Mouse (Mus musculus): ENCODE measurements around the gene Dennd5a. TPM values are rescaled to one million over a fixed set of nuclear protein-coding genes. Genes with fewer than 3 reads are reported as not detected.

Gene Dennd5a
- polyA plus RNA-seq, 1 experiment from 2014 or later = 48.4 TPM

GRCm38 (mm10) chr7:109962596-109962995 is 2.3 kb upstream of the Dennd5a start:
- Histone ChIP-seq H3K4me3 (replicated peaks) (no peak overlapping the region), H3K9ac (replicated peaks) (no peak overlapping the region), H3K4me1 (replicated peaks) (peaks cover 28% of the 10 kb centered on the region), H3K36me3 (no peaks in the 10 kb centered on the region), H3K4me2 (no peak overlapping the region), H3K27me3 (no peaks in the 10 kb centered on the region), H3K9me3 (peaks cover 4% of the 10 kb centered on the region; the same call in 1 of the 2 replicates), H3K27ac (0 out of 2 replicates have a peak overlapping the region, but pooled peaks have one; percentile 20)
- no peak for ATAC-seq (ENCODE audit: insufficient number of reproducible peaks, insufficient read depth, low FRiP score, low TSS enrichment, low read depth)
- WGBS = 67% methylated on average over 4 of the region's 4 CpGs

- Histone ChIP-seq H3K27me3 (no peaks in the 10 kb centered on the region), H3K4me1 (replicated peaks) (peaks cover 34% of the 10 kb centered on the region), H3K4me3 (replicated peaks) (no peak overlapping the region), H3K9me3 (peaks cover 4% of the 10 kb centered on the region; the same call in 1 of the 2 replicates), H3K9ac (replicated peaks) (no peak overlapping the region), H3K4me2 (no peak overlapping the region), H3K36me3 (no peaks in the 10 kb centered on the region), H3K27ac (no peak overlapping the region)
- no peak for ATAC-seq (ENCODE audit: insufficient number of reproducible peaks, insufficient read depth, low FRiP score, low TSS enrichment, low read depth)
- WGBS = 90% methylated on average over 2 of the region's 2 CpGs
Measured at GRCm38 (mm10) chr7:109961570-109961969, 1.3 kb upstream of the Dennd5a start.

- Histone ChIP-seq H3K27ac (peak overlapping the region; percentile 93), H3K4me1 (replicated peaks) (peaks cover 34% of the 10 kb centered on the region), H3K4me2 (peak overlapping the region; percentile 87), H3K27me3 (no peaks in the 10 kb centered on the region), H3K9me3 (peaks cover 3% of the 10 kb centered on the region; the same call in 1 of the 2 replicates), H3K9ac (replicated peaks) (peak overlapping the region; percentile 95), H3K36me3 (no peaks in the 10 kb centered on the region), H3K4me3 (replicated peaks) (peak overlapping the region; percentile 87)
- WGBS = 11% methylated on average over 13 of the region's 13 CpGs
- ATAC-seq (ENCODE audit: insufficient number of reproducible peaks, insufficient read depth, low FRiP score, low TSS enrichment, low read depth) = peak; percentile 61; the same call in 1 of the 2 replicates
Measured at GRCm38 (mm10) chr7:109960613-109961154, 414 bp upstream of the Dennd5a start.

- no peaks in the 10 kb centered on the region for H3K9me3 ChIP-seq
- no peaks in the 10 kb centered on the region for H3K36me3 ChIP-seq
- H3K27ac ChIP-seq = peak overlapping the region; percentile 93
- peak overlapping the region; percentile 87 for H3K4me2 ChIP-seq
- H3K4me1 ChIP-seq (replicated peaks) = peaks cover 42% of the 10 kb centered on the region
- WGBS = 9% methylated on average over 18 of the region's 18 CpGs
- ATAC-seq (ENCODE audit: insufficient number of reproducible peaks, insufficient read depth, low FRiP score, low TSS enrichment, low read depth) = no peak
- peak overlapping the region; percentile 95 for H3K9ac ChIP-seq (replicated peaks)
- no peaks in the 10 kb centered on the region for H3K27me3 ChIP-seq
- H3K4me3 ChIP-seq (replicated peaks) = peak overlapping the region; percentile 87
Measured at GRCm38 (mm10) chr7:109958843-109959715, 1.2 kb downstream of the Dennd5a start.

- peak overlapping the region; percentile 87 for H3K4me3 ChIP-seq (replicated peaks)
- H3K9me3 ChIP-seq = no peaks in the 10 kb centered on the region
- peaks cover 42% of the 10 kb centered on the region for H3K4me1 ChIP-seq (replicated peaks)
- H3K27ac ChIP-seq = no peak overlapping the region
- peak overlapping the region; percentile 95; the same call in 1 of the 2 replicates for H3K9ac ChIP-seq (replicated peaks)
- H3K36me3 ChIP-seq = no peaks in the 10 kb centered on the region
- H3K27me3 ChIP-seq = no peaks in the 10 kb centered on the region
- 80% methylated on average over 8 of the region's 8 CpGs for WGBS
- peak overlapping the region; percentile 87 for H3K4me2 ChIP-seq
- no peak for ATAC-seq (ENCODE audit: insufficient number of reproducible peaks, insufficient read depth, low FRiP score, low TSS enrichment, low read depth)
Measured at GRCm38 (mm10) chr7:109957996-109958789, 2.1 kb downstream of the Dennd5a start.

- peaks cover 35% of the 10 kb centered on the region for H3K4me1 ChIP-seq (replicated peaks)
- no peaks in the 10 kb centered on the region for H3K36me3 ChIP-seq
- H3K27ac ChIP-seq = no peak overlapping the region
- no peak overlapping the region for H3K4me3 ChIP-seq (replicated peaks)
- no peaks in the 10 kb centered on the region for H3K27me3 ChIP-seq
- ATAC-seq (ENCODE audit: insufficient number of reproducible peaks, insufficient read depth, low FRiP score, low TSS enrichment, low read depth) = no peak
- no peak overlapping the region for H3K4me2 ChIP-seq
- no peak overlapping the region for H3K9ac ChIP-seq (replicated peaks)
- 63% methylated on average over 6 of the region's 6 CpGs for WGBS
- H3K9me3 ChIP-seq = no peaks in the 10 kb centered on the region
Measured at GRCm38 (mm10) chr7:109954622-109955401, 5.5 kb downstream of the Dennd5a start.

GRCm38 (mm10) chr7:109951297-109951696 is 9.0 kb downstream of the Dennd5a start:
- 82% methylated on average over 4 of the region's 4 CpGs for WGBS
- Histone ChIP-seq H3K9ac (replicated peaks) (no peak overlapping the region), H3K4me3 (replicated peaks) (no peak overlapping the region), H3K36me3 (no peaks in the 10 kb centered on the region), H3K4me2 (no peak overlapping the region), H3K27me3 (no peaks in the 10 kb centered on the region), H3K9me3 (no peaks in the 10 kb centered on the region), H3K4me1 (replicated peaks) (peaks cover 13% of the 10 kb centered on the region; the same call in 1 of the 2 replicates), H3K27ac (no peak overlapping the region)
- ATAC-seq (ENCODE audit: insufficient number of reproducible peaks, insufficient read depth, low FRiP score, low TSS enrichment, low read depth) = no peak

- WGBS = 81% methylated on average over 6 of the region's 6 CpGs
- Histone ChIP-seq H3K27ac (no peak overlapping the region), H3K4me2 (no peak overlapping the region), H3K9me3 (no peaks in the 10 kb centered on the region), H3K27me3 (no peaks in the 10 kb centered on the region), H3K4me1 (replicated peaks) (no peaks in the 10 kb centered on the region), H3K36me3 (no peaks in the 10 kb centered on the region), H3K4me3 (replicated peaks) (no peak overlapping the region), H3K9ac (replicated peaks) (no peak overlapping the region)
- ATAC-seq (ENCODE audit: insufficient number of reproducible peaks, insufficient read depth, low FRiP score, low TSS enrichment, low read depth) = no peak
Measured at GRCm38 (mm10) chr7:109944421-109945034, 15.7 kb downstream of the Dennd5a start.

- no peaks in the 10 kb centered on the region for H3K27me3 ChIP-seq
- no peak overlapping the region for H3K27ac ChIP-seq
- no peak for ATAC-seq (ENCODE audit: insufficient number of reproducible peaks, insufficient read depth, low FRiP score, low TSS enrichment, low read depth)
- H3K36me3 ChIP-seq = peaks cover 79% of the 10 kb centered on the region
- H3K9ac ChIP-seq (replicated peaks) = no peak overlapping the region
- no peaks in the 10 kb centered on the region for H3K9me3 ChIP-seq
- no peak overlapping the region for H3K4me3 ChIP-seq (replicated peaks)
- H3K4me2 ChIP-seq = no peak overlapping the region
- peaks cover 12% of the 10 kb centered on the region; the same call in 1 of the 2 replicates for H3K4me1 ChIP-seq (replicated peaks)
Measured at GRCm38 (mm10) chr7:109929628-109930027, 30.6 kb downstream of the Dennd5a start.

- Histone ChIP-seq H3K9ac (replicated peaks) (no peak overlapping the region), H3K4me1 (replicated peaks) (peaks cover 15% of the 10 kb centered on the region; the same call in 1 of the 2 replicates), H3K36me3 (peaks cover 78% of the 10 kb centered on the region), H3K27me3 (no peaks in the 10 kb centered on the region), H3K4me3 (replicated peaks) (no peak overlapping the region), H3K9me3 (no peaks in the 10 kb centered on the region), H3K27ac (no peak overlapping the region), H3K4me2 (no peak overlapping the region)
- ATAC-seq (ENCODE audit: insufficient number of reproducible peaks, insufficient read depth, low FRiP score, low TSS enrichment, low read depth) = no peak
- WGBS = 88% methylated on average over 6 of the region's 6 CpGs
Measured at GRCm38 (mm10) chr7:109928365-109928764, 31.9 kb downstream of the Dennd5a start.
